Mouse (Mus musculus): ENCODE data around the gene Upf1.

DNA sequence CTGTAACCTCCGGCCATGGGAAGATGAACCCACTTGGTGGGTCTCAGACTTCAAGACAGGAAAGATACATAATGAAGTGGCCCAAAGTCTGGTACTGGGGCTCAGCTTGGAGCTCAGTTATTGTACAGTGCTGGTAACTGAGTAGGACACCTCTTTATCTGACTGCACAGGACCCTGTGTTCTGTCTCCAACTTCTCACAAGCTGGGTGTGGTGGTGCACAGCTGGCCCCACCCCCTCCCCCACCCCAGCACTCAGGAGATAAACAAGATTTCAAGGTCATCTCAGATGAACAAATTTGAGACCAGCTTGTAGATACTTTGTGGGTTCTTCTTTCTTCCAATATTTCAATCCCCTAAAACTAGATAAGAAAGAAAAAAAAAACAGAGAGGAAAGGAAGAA lies 3.0 kb upstream of the Upf1 start:
- TF ChIP-seq POU5F1 (IDR thresholded peaks at IDR 0.05; ENCODE audit: borderline replicate concordance, low read length) (no peak), CTCF (conservative IDR thresholded peaks at IDR 0.05; ENCODE audit: low read length) (no peak), NANOG (IDR thresholded peaks at IDR 0.05; ENCODE audit: borderline replicate concordance, low read length) (no peak)
